Mouse (Mus musculus) kidney, adult 2 months (tissue): Measurements from ENCODE around the gene Klhl8.
A peak's percentile ranks its signal among the peaks of the same experiment; 100 is the strongest.

Source experiments
- CTCF ChIP-seq: fragments of 200-500 bp; conservative IDR thresholded peaks from 2 replicates; pipeline ENCODE4 v1.5.1; 2011; ENCODE audit warnings: low read depth, mild to moderate bottlenecking, control low read depth, low read length, moderate library complexity, mixed read lengths; ENCODE audit not compliant: insufficient read depth, insufficient read length
- POLR2A ChIP-seq: fragments of 200-500 bp; IDR thresholded peaks from one replicate; pipeline ENCODE4 v1.6.1; 2011; ENCODE audit warnings: low read depth, low read length, control low read depth

DNA sequence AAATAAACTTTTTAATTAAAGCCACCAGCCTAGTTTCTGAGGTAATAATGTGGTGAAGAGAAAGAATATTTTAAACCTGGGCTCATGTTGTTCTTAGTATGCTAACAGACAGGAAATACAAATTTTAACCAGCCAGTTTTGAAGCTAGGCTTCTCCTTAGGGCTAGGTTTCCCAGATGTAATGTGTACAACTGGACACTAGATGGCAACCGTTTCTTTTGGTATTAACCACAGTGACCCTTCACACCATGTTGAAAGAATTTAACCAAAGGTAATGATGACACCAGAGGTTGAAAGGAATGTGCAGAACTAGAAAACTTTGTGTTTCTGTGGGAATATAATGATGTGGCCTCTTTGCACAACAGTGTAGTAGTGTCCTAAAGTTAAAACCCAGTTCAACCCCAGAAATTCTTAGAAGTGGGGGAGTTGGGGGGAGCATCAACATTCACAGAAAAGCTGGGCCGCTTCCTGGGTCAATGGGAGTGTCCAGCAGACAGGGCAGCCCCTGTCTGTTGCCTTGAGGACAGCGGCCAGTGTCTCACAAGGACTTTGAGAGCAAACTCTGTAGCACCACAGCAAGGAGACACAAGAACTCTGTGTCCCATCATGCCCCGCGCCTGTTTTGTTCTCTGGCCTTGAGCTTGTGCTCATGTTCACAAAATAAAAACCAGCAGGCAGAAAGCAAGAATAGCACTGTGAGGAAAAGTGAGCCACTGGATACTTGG lies 54.6 kb downstream of the Klhl8 start:
- TF ChIP-seq CTCF (0 out of 2 replicates have a peak, but pooled peaks have one; percentile 2), POLR2A (no peak)
